Mouse (Mus musculus): ENCODE data around the gene Slc24a4. TPM values are rescaled to one million over a fixed set of nuclear protein-coding genes. Genes with fewer than 3 reads are reported as not detected.

Gene Slc24a4
- total and polyA plus RNA-seq, 3 experiments, result 0.16 TPM; not detected in 2

GRCm38 (mm10) chr12:102311454-102311853 lies 182.9 kb downstream of the Slc24a4 start:
- Histone ChIP-seq H3K27me3 (ENCODE audit: insufficient read depth, low read length) (no peaks in the 10 kb centered on the region), H3K4me3 (ENCODE audit: low read depth, low read length) (no peak overlapping the region), H3K4me1 (ENCODE audit: insufficient read depth, low read depth, low read length) (no peaks in the 10 kb centered on the region), H3K36me3 (replicated peaks) (no peaks in the 10 kb centered on the region), H3K9me3 (replicated peaks) (no peaks in the 10 kb centered on the region)
- ATAC-seq (ENCODE audit: extremely low read depth, insufficient number of reproducible peaks, low FRiP score, poor library complexity, severe bottlenecking) (no peak), DNase-seq (ENCODE audit: low spot score) (no peak)
- no peak for TF ChIP-seq POLR2AphosphoS5 (IDR thresholded peaks at IDR 0.05; ENCODE audit: insufficient replicate concordance, low read depth, low read length)
- no peak for TF ChIP-seq GATA1 (IDR thresholded peaks at IDR 0.05; ENCODE audit: borderline replicate concordance, low read length)
- TF ChIP-seq CTCF (IDR thresholded peaks at IDR 0.05; ENCODE audit: low read depth, low read length), result no peak

Other genes with a start within 250 kb of the Slc24a4 start
- gene Trip11, start 215.5 kb upstream of the Slc24a4 start, total RNA-seq (2014; fragmentation: Nextera tagmentation), result 68.8 and 77.1 TPM in 2 replicates
- gene Trip11, start 215.5 kb upstream of the Slc24a4 start, total RNA-seq (2017), result 30.5 and 45.7 TPM in 2 replicates
- 2.9 and 3.6 TPM in 2 replicates for gene Trip11, start 215.5 kb upstream of the Slc24a4 start, polyA plus RNA-seq (2012)
- 72.5 and 75.6 TPM in 2 replicates for gene Atxn3, start 170.5 kb upstream of the Slc24a4 start, total RNA-seq (2014; fragmentation: Nextera tagmentation)
- 81.8 and 98.8 TPM in 2 replicates for gene Atxn3, start 170.5 kb upstream of the Slc24a4 start, total RNA-seq (2017)
- 3.7 and 5.6 TPM in 2 replicates for gene Atxn3, start 170.5 kb upstream of the Slc24a4 start, polyA plus RNA-seq (2012)
- 91.5 and 91.8 TPM in 2 replicates for gene Cpsf2, start 152.7 kb upstream of the Slc24a4 start, total RNA-seq (2014; fragmentation: Nextera tagmentation)
- 134 and 141 TPM in 2 replicates for gene Cpsf2, start 152.7 kb upstream of the Slc24a4 start, total RNA-seq (2017)
- 25.0 and 27.6 TPM in 2 replicates for gene Cpsf2, start 152.7 kb upstream of the Slc24a4 start, polyA plus RNA-seq (2012)
- 3.5 and 4.2 TPM in 2 replicates for gene Rin3, start 154.3 kb downstream of the Slc24a4 start, total RNA-seq (2014; fragmentation: Nextera tagmentation)
- 0.58 and 3.4 TPM in 2 replicates for gene Rin3, start 154.3 kb downstream of the Slc24a4 start, total RNA-seq (2017)
- 5.1 and 5.2 TPM in 2 replicates for gene Rin3, start 154.3 kb downstream of the Slc24a4 start, polyA plus RNA-seq (2012)

Data from G1E (cell line).